Mouse (Mus musculus) forebrain, embryonic 10.5 days (tissue): ENCODE measurements at regions not wholly inside any gene's neighbourhood (a gene's known extent, or its start where the extent isn't known, plus 50 kb on each side); places are given as distances from the start of the nearest gene placed in this dataset.
"Not testable (repeated sequence)": the region's sequence is repeated elsewhere in the genome, so short reads cannot be mapped to it uniquely, and the experiment has no call there.

Experiments
- DNase-seq: peaks from one replicate; pipeline ENCODE4 v3.0.0-alpha.2; 2017; ENCODE audit warnings: low spot score; ENCODE audit errors: extremely low spot score
- H3K27ac ChIP-seq: fragments of 300-500 bp; sonication (generic); 2 replicates; pipeline ENCODE4 v1.5.1; 2016; ENCODE audit warnings: mild to moderate bottlenecking
- H3K27me3 ChIP-seq: fragments of 300-500 bp; sonication (generic); 2 replicates; pipeline ENCODE4 v1.6.1; 2016; ENCODE audit warnings: mild to moderate bottlenecking; ENCODE audit not compliant: poor library complexity, severe bottlenecking
- H3K36me3 ChIP-seq: fragments of 300-500 bp; sonication (generic); replicated peaks from 2 replicates; pipeline ENCODE4 v1.6.1; 2016; ENCODE audit warnings: mild to moderate bottlenecking, moderate library complexity
- H3K4me1 ChIP-seq: fragments of 300-500 bp; sonication (generic); 2 replicates; pipeline ENCODE4 v1.6.1; 2016
- H3K4me3 ChIP-seq: fragments of 300-500 bp; sonication (generic); 2 replicates; pipeline ENCODE4 v1.5.1; 2016; ENCODE audit warnings: mild to moderate bottlenecking, moderate library complexity
- H3K9me3 ChIP-seq: fragments of 300-500 bp; sonication (generic); 2 replicates; pipeline ENCODE4 v1.6.1; 2016; ENCODE audit warnings: mild to moderate bottlenecking, moderate library complexity
- WGBS: fragments of 180-500 bp; shearing (Covaris S2); methylation state at CpG from one replicate; pipeline ENCODE4 v1.1.7; 2016; 5-methylcytosine and 5-hydroxymethylcytosine counted together

DNA sequence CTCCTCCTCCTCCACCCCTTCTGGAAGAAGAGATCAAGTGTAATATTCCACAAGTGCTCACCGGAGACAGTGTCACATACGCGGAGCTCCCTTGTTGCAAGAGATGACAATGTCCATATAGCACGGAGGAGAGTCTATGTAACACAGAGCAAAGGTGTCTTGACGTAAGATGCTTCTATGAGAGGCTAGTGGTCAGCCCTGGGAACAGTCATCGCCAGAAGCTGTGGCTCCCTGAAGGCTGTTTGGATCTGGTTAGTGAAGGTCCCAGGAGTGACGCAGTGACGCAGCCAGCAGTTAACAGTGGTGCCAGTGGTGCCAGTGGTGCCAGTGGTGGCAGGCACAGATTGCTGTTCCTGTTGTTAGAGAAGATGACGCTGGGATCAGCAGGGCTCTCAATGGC lies 66.9 kb downstream of the Twistnb start:
- Histone ChIP-seq H3K27ac (no peak overlapping the region), H3K9me3 (no peaks in the 10 kb centered on the region), H3K36me3 (no peaks in the 10 kb centered on the region), H3K27me3 (no peaks in the 10 kb centered on the region), H3K4me1 (no peaks in the 10 kb centered on the region), H3K4me3 (no peak overlapping the region)
- no peak for DNase-seq
- WGBS = 91% methylated on average over 9 of the region's 9 CpGs

DNA sequence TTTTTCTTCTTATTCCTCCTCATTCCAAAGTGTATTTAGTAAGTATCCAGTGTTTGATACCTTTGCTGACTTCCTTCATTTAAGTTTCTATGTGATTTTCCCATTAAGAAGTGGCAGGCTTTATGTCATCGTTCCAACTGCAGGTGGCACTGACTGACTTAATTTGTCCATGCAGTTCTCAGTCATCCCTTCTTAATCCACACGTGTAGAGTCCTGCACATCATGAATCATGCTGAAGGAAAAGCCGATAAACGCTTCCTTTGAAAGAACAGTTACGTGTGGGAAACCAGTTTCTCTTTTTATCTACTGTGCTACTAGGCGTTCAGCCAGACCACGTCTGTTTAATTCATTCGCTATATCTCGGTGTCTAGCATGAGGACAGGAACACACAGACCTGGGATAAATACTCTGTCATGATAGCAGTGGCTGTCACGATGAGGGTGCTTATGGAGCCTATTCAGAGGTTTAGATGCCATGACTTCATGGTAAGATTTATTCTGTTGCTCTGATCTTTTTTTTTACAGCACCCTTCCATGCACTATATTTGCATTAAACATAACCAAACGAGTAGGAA lies 68.0 kb downstream of the Twistnb start:
- Histone ChIP-seq H3K9me3 (no peaks in the 10 kb centered on the region), H3K36me3 (no peaks in the 10 kb centered on the region), H3K27ac (no peak overlapping the region), H3K27me3 (no peaks in the 10 kb centered on the region), H3K4me3 (no peak overlapping the region), H3K4me1 (no peaks in the 10 kb centered on the region)
- 83% methylated on average over 11 of the region's 11 CpGs for WGBS
- DNase-seq = no peak

DNA sequence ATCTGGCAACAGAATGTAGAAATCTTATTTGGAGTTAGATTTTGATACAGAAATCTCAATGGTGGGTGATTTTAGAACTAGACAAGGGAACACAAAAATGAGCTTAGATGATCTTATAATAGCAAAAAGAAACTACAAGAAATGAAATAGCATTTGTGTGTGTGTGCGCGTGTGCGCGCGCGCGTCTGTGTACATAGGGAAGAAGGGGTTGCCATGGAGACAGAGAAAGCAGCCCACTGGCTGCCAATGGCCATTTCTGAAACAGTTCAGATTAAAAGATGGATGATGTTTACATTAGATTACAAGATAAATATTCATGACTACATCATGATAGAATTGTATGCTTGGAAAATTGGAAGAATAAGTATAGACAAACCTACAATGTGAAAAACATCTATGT lies 112.1 kb downstream of the Twistnb start:
- WGBS = over 99% methylated on average over 7 of the region's 7 CpGs
- DNase-seq = no peak
- Histone ChIP-seq H3K4me1 (no peaks in the 10 kb centered on the region), H3K36me3 (no peaks in the 10 kb centered on the region), H3K4me3 (no peak overlapping the region), H3K27ac (no peak overlapping the region), H3K9me3 (no peaks in the 10 kb centered on the region), H3K27me3 (no peaks in the 10 kb centered on the region)

DNA sequence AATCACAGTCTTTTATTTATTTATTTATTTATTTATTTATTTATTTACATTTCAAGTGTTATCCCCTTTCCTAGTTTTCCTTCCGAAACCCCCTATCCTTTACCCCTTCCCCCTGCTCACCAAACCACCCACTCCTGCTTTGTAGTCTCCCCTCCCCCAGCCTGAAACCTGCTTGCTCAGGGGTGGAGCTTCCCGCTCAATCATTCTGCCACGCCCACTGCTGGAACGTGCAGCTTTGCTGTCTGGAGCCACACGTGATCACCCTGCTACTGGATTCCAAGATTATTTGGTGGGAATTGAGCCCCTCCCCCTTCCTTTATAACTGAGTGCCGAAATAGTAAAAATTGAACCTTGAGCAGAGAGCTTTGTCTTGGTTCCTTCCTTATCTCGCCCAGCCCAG lies 122.2 kb downstream of the Twistnb start:
- DNase-seq, H3K36me3 ChIP-seq, H3K4me3 ChIP-seq, H3K27ac ChIP-seq, H3K9me3 ChIP-seq, H3K27me3 ChIP-seq: not testable (repeated sequence)
- H3K4me1 ChIP-seq = peaks cover 21% of the 10 kb centered on the region
- WGBS = 47% methylated on average over 7 of the region's 7 CpGs

DNA sequence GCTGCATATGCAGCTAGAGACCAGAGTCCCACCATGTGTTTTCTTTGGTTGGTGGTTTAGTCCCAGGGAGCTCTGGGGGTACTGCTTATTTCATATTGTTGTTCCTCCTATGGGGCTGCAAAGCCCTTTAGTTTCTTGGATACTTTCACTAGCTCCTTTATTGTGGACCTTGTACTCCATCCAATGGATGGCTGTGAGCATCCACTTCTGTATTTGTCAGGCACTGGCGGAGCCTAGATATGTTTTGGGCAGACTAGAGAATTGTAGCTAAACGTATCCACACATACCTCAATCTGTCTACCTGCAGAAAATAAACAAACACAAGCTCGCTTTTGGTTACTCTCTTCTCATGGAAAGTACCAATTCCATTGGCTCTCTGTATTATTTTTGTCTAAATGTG lies 122.8 kb downstream of the Twistnb start:
- peaks cover 21% of the 10 kb centered on the region for H3K4me1 ChIP-seq
- H3K9me3 ChIP-seq = no peaks in the 10 kb centered on the region
- no peaks in the 10 kb centered on the region for H3K27me3 ChIP-seq
- no peak overlapping the region for H3K4me3 ChIP-seq
- no peak overlapping the region for H3K27ac ChIP-seq
- 88% methylated on average over 3 of the region's 3 CpGs for WGBS
- H3K36me3 ChIP-seq = no peaks in the 10 kb centered on the region
- no peak for DNase-seq

DNA sequence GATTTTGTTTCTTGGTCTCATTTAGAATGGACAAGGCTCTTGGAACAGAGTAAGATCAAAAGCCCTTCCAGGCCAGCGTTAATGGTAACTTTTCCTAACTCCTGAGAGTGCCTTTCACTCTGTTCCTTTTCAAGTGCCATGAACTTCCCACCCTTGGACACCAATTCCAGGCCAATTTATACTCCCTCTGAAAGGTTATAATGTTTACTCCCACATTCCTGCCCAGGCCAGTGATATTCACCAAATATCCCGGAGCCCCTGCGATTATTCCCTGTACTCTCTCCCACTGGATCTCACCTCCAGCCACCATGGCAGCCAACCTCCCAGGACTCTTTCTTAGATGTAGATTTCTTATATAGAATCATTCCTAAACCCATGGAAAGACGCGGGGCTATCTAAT lies 123.2 kb downstream of the Twistnb start:
- no peaks in the 10 kb centered on the region for H3K36me3 ChIP-seq
- H3K27me3 ChIP-seq = no peaks in the 10 kb centered on the region
- peaks cover 21% of the 10 kb centered on the region for H3K4me1 ChIP-seq
- WGBS = 92% methylated on average over 5 of the region's 5 CpGs
- DNase-seq = no peak
- H3K4me3 ChIP-seq = no peak overlapping the region
- H3K27ac ChIP-seq = no peak overlapping the region
- no peaks in the 10 kb centered on the region for H3K9me3 ChIP-seq

DNA sequence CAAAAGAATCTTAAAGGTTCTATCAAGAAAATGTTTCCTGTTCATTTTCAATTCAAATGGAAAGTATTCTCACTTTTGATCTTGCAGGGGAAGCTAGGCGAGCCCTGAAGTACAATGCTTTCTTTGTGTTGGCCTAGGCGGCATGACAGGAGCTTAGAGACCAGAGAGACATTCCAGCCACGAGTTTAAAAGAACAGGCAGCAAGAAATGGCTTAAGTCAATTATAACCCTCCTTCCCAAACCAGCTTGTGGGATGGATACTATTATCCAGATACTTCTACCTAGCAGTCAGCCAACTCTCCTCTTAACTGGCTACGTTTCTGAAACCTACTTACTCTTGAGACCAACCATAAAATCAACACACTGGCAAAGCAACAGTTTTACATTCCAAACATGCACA lies 124.3 kb downstream of the Twistnb start:
- Histone ChIP-seq H3K9me3 (no peaks in the 10 kb centered on the region), H3K27me3 (no peaks in the 10 kb centered on the region), H3K4me1 (peaks cover 21% of the 10 kb centered on the region), H3K27ac (no peak overlapping the region), H3K4me3 (no peak overlapping the region), H3K36me3 (no peaks in the 10 kb centered on the region)
- 1% methylated on average over 4 of the region's 4 CpGs for WGBS
- peak; percentile 20 for DNase-seq

DNA sequence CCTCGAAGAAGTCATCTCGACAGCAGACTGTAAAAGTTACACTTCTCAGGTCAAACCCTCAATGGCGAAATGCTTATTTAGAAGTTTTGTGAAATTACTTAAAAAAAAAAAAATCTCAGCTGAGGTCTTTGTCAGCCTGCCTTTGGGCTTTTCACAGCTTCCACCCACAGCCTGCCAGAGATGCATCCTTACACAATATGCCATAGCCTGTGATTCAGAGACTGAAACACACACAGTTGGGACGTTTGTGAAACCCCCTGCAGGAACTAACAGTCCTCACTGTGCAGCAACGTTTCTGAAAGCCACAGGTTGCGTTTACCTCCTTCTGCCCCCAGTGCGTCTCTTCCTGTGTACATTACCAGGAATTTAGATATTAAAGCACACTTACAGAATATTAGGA lies 131.7 kb downstream of the Twistnb start:
- no peak overlapping the region for H3K4me3 ChIP-seq
- H3K36me3 ChIP-seq = no peaks in the 10 kb centered on the region
- H3K27me3 ChIP-seq = no peaks in the 10 kb centered on the region
- H3K9me3 ChIP-seq = no peaks in the 10 kb centered on the region
- whole genome bisulfite sequencing = 72% methylated on average over 7 of the region's 7 CpGs
- no peak overlapping the region for H3K27ac ChIP-seq
- H3K4me1 ChIP-seq = no peaks in the 10 kb centered on the region
- no peak for DNase-seq

DNA sequence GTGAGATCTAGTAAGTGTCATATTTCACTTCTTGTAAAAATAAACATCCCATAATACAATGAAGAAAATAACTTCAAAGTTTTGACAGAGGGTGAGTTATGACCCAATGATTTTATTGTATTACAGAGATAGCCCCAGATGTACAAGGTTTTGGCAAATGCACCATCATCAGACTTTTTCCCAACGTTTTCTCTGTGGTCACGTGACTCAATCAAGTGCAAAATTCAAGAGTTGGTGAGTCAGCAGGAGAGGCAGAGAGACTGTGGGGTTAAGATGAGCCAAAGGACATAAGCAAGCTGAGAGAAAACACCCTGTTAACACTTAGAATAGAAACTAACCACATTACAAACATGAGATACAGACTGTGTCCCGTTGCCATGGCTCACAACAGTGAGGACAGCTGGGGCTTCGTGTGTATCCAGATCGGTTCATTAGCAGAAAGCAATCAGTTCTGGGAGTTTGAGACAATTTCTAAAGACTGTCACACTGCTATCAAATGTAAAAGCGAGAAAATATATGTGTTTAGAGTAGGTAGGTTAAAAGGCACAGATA lies 148.5 kb downstream of the Twistnb start:
- H3K27me3 ChIP-seq = no peaks in the 10 kb centered on the region
- no peak for DNase-seq
- H3K9me3 ChIP-seq = no peaks in the 10 kb centered on the region
- no peak overlapping the region for H3K4me3 ChIP-seq
- WGBS = 83% methylated on average over 6 of the region's 6 CpGs
- H3K27ac ChIP-seq = no peak overlapping the region
- no peaks in the 10 kb centered on the region for H3K4me1 ChIP-seq
- no peaks in the 10 kb centered on the region for H3K36me3 ChIP-seq

DNA sequence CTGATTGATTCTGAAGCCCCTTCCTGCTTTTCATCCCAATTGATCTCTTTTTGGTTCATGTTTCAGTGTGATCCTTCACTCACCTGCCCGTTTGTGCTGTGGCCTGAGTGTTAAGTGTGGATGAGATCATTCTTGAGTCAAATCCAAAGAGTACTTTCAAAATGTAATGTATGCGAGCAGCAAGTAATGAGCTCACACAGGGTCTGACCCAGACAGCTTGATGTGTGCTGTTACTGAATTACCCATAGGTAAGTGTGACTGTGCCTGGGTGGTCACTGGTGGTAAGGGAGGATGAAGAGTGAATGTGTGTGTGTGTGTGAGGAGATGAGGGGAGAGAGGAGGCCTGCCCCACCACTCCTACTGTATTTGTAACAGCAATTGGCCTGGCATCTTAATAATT lies 151.4 kb downstream of the Twistnb start:
- Histone ChIP-seq H3K36me3 (no peaks in the 10 kb centered on the region), H3K9me3 (no peaks in the 10 kb centered on the region), H3K4me1 (no peaks in the 10 kb centered on the region), H3K27ac (no peak overlapping the region), H3K4me3 (no peak overlapping the region), H3K27me3 (no peaks in the 10 kb centered on the region)
- 73% methylated on average over 2 of the region's 2 CpGs for WGBS
- DNase-seq = no peak

DNA sequence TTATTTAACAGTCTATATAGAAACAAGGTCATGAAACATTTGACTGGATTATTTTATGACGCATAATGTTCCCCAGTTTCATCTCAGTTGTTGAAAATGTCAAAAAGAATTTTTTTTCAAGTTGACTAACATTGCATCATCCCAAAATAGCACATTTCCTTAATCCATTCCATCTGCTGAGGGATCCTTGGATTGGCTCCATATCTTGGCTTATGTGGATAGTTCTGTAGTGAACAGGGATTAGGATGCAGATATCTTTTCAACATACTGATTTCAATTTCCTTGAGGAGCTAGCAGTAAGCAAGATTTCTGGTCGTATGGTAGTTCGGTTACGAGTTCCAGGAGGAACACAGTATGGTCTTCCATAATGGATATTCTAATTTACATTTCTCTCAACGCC lies 161.6 kb downstream of the Twistnb start:
- 85% methylated on average over 5 of the region's 5 CpGs for WGBS
- H3K4me3 ChIP-seq = no peak overlapping the region
- DNase-seq = no peak

DNA sequence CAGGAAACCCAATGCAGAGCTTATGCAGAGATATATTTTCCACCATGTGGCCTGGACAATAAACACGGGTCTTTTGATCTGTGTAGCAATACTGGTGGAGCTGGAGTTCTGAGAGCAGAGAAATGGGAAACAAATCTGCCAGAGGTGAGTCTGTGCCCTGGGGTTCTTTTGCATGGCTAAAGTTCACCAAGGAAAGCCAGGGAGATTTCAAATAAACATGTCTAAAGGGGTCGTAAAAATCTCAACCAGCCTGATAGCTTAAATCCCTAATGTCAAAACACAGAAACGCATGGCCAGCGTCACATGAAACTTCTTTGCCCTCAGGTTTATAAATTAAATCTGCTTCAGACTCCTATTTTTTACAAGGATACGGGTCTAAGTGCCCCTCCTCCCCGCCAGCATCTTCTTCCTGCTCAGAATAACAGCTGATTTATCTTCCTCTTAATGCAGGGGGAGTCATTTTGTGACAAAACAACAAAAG lies 163.0 kb downstream of the Twistnb start:
- DNase-seq = no peak
- H3K27me3 ChIP-seq = no peaks in the 10 kb centered on the region
- peaks cover 16% of the 10 kb centered on the region for H3K4me1 ChIP-seq
- no peak overlapping the region for H3K4me3 ChIP-seq
- WGBS = 64% methylated on average over 6 of the region's 6 CpGs
- H3K9me3 ChIP-seq = no peaks in the 10 kb centered on the region
- H3K36me3 ChIP-seq = no peaks in the 10 kb centered on the region
- 0 out of 2 replicates have a peak overlapping the region, but pooled peaks have one; percentile 8 for H3K27ac ChIP-seq

More for the DNA sequence above, 161.6 kb downstream of the Twistnb start:
- no peaks in the 10 kb centered on the region for H3K27me3 ChIP-seq
- peaks cover 16% of the 10 kb centered on the region for H3K4me1 ChIP-seq
- no peak overlapping the region for H3K27ac ChIP-seq
- no peaks in the 10 kb centered on the region for H3K36me3 ChIP-seq
- H3K9me3 ChIP-seq = no peaks in the 10 kb centered on the region

DNA sequence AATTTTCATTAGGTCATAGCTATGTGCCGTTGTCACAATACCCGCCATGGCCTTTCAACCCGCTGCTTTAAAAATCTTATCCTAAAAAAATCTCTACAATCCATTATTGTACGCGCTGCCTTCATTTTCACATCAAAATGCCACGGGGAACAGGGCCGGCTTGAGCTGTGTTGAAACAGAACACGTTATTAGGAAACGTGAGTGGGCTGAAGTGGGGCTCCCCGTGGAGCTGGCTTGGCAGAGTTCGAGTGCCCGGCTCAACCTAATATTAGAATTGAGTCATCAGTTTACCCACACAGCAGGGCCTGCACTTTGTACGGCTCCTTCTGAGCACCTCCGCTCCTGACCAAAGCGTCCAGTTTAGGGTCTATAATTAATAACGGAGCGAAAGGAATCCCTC lies 163.5 kb downstream of the Twistnb start:
- DNase-seq = no peak

DNA sequence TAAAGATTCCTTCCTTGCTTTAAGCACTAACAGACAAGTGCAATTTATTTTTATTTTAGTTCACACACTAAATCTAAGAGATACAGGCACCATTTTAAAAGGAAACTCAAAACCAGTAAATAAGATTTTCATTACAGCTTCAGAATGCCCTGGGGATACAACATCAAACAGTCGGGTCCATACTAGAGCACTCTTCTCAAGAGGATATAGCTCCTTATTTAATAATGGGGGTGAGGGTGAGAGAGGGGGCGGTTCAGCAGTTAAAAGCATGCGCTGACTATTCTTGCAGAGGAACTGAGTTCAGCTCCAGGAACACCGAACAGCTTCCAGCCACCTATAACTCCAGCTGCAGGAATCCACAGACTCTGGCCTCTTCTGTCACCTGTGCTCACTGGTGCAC lies 164.2 kb downstream of the Twistnb start:
- no peak for DNase-seq
- Histone ChIP-seq H3K4me1 (peaks cover 16% of the 10 kb centered on the region), H3K27me3 (no peaks in the 10 kb centered on the region), H3K36me3 (no peaks in the 10 kb centered on the region), H3K27ac (no peak overlapping the region), H3K9me3 (no peaks in the 10 kb centered on the region), H3K4me3 (no peak overlapping the region)
- WGBS = 60% methylated on average over 4 of the region's 4 CpGs

More for the DNA sequence above, 163.5 kb downstream of the Twistnb start:
- Histone ChIP-seq H3K9me3 (no peaks in the 10 kb centered on the region), H3K36me3 (no peaks in the 10 kb centered on the region), H3K27ac (0 out of 2 replicates have a peak overlapping the region, but pooled peaks have one; percentile 8), H3K4me3 (no peak overlapping the region), H3K27me3 (no peaks in the 10 kb centered on the region), H3K4me1 (peaks cover 16% of the 10 kb centered on the region)
- 71% methylated on average over 17 of the region's 17 CpGs for WGBS
